Mouse (Mus musculus): ENCODE data around the gene Olfr456. TPM values are rescaled to one million over a fixed set of nuclear protein-coding genes. Genes with fewer than 3 reads are reported as not detected.
"Not testable (repeated sequence)": the region's sequence is repeated elsewhere in the genome, so short reads cannot be mapped to it uniquely, and the experiment has no call there.

Olfr456 gene
- not detected for total RNA-seq (2021)
- long read RNA-seq, experiment 1, result 0 reads
- long read RNA-seq, experiment 2, result 0 reads

GRCm38 (mm10) chr6:42487114-42487513 is at the start of gene Olfr456:
Gene Olfr456, minus strand, starts transcription at chr6:42487214.
- DNase-seq (ENCODE audit: low spot score in 2 of 2), result no peak

- DNase-seq (ENCODE audit: low spot score in 2 of 2), result no peak
Observed at GRCm38 (mm10) chr6:42513461-42513860, 26.4 kb upstream of the Olfr456 start.

GRCm38 (mm10) chr6:42509311-42509710 is 22.3 kb upstream of the Olfr456 start:
- DNase-seq (ENCODE audit: low spot score in 2 of 2), result no peak

GRCm38 (mm10) chr6:42503478-42503877 is 16.5 kb upstream of the Olfr456 start:
- no peak for DNase-seq (ENCODE audit: low spot score in 2 of 2)

- DNase-seq (ENCODE audit: low spot score in 2 of 2), result no peak
Observed at GRCm38 (mm10) chr6:42489731-42490130, 2.7 kb upstream of the Olfr456 start.

- no peak for DNase-seq (ENCODE audit: low spot score in 2 of 2)
Observed at GRCm38 (mm10) chr6:42484633-42485032, 2.4 kb downstream of the Olfr456 start.

GRCm38 (mm10) chr6:42476235-42476634 is 10.8 kb downstream of the Olfr456 start, which contains the start of gene Olfr457:
Gene Olfr457, minus strand, starts transcription at chr6:42476335.
- DNase-seq (ENCODE audit: low spot score in 2 of 2), result no peak

- DNase-seq (ENCODE audit: low spot score in 2 of 2), result not testable (repeated sequence)
Observed at GRCm38 (mm10) chr6:42471298-42471697, 15.7 kb downstream of the Olfr456 start.

GRCm38 (mm10) chr6:42470542-42470941 is 16.5 kb downstream of the Olfr456 start:
- no peak for DNase-seq (ENCODE audit: low spot score in 2 of 2)

- no peak for DNase-seq (ENCODE audit: low spot score in 2 of 2)
Observed at GRCm38 (mm10) chr6:42465096-42465495, 21.9 kb downstream of the Olfr456 start, which contains the start of gene Olfr458. Gene Olfr458, minus strand, starts transcription at chr6:42465196.

- DNase-seq (ENCODE audit: low spot score in 2 of 2), result no peak
Observed at GRCm38 (mm10) chr6:42447381-42447780, 39.6 kb downstream of the Olfr456 start.

GRCm38 (mm10) chr6:42444491-42444890 is 42.5 kb downstream of the Olfr456 start:
- no peak for DNase-seq (ENCODE audit: low spot score in 2 of 2)

GRCm38 (mm10) chr6:42441395-42441794 is 45.6 kb downstream of the Olfr456 start:
- no peak for DNase-seq (ENCODE audit: low spot score in 2 of 2)

Other genes with a start within 250 kb of the Olfr456 start
- gene Gstk1, start 241.3 kb downstream of the Olfr456 start, total RNA-seq (2021), result 1 to 10 TPM; 6.5 to 7.5 TPM
- not detected for gene Tmem139, start 225.2 kb downstream of the Olfr456 start, total RNA-seq (2021)
- 10 to 100 TPM; 21.1 to 23.0 TPM for gene Casp2, start 222.2 kb downstream of the Olfr456 start, total RNA-seq (2021)
- 10 to 100 TPM; 33.8 to 41.2 TPM for gene Clcn1, start 200.5 kb downstream of the Olfr456 start, total RNA-seq (2021)
- 1 to 10 TPM; 2.2 TPM for gene Fam131b, start 162.6 kb downstream of the Olfr456 start, total RNA-seq (2021)
- gene Zyx, start 137.6 kb downstream of the Olfr456 start, total RNA-seq (2021), result 100 to 1,000 TPM; 113 to 128 TPM
- under 1 TPM; 0.27 to 0.57 TPM for gene Epha1, start 113.9 kb downstream of the Olfr456 start, total RNA-seq (2021)
- gene Tas2r143, start 87.0 kb downstream of the Olfr456 start, total RNA-seq (2021), result under 1 TPM in 1 of 2 experiments, not detected in 1; 0.54 TPM
- gene Tas2r135, start 81.8 kb downstream of the Olfr456 start, total RNA-seq (2021), result not detected
- under 1 TPM in 1 of 2 experiments, not detected in 1; 0.39 TPM for gene Tas2r126, start 52.7 kb downstream of the Olfr456 start, total RNA-seq (2021)
- gene Olfr458, start 22.0 kb downstream of the Olfr456 start, total RNA-seq (2021), result not detected
- gene Olfr457, start 10.9 kb downstream of the Olfr456 start, total RNA-seq (2021), result not detected
- gene Olfr455, start 60.4 kb upstream of the Olfr456 start, total RNA-seq (2021), result not detected
- gene Tcaf3, start 110.5 kb upstream of the Olfr456 start, total RNA-seq (2021), result not detected
- 10 to 100 TPM; 11.7 to 12.3 TPM for gene Tcaf2, start 158.0 kb upstream of the Olfr456 start, total RNA-seq (2021)
- 10 to 100 TPM; 54.5 to 54.8 TPM for gene Tcaf1, start 222.9 kb upstream of the Olfr456 start, total RNA-seq (2021)

Measured in gastrocnemius, postnatal 4 days (tissue).